Mouse (Mus musculus): ENCODE data around the gene Gm43951. TPM values are rescaled to one million over a fixed set of nuclear protein-coding genes. Genes with fewer than 3 reads are reported as not detected.

Gm43951 gene
- polyA plus RNA-seq, 1 experiment = 0.78 TPM

- no peak for TF ChIP-seq POLR2A (IDR thresholded peaks at IDR 0.05; ENCODE audit: control insufficient read depth, low read depth, low read length)
- no peak for TF ChIP-seq CTCF (IDR thresholded peaks at IDR 0.05; ENCODE audit: control insufficient read depth, insufficient read depth, insufficient replicate concordance, low read depth, low read length)
- Histone ChIP-seq H3K4me3 (ENCODE audit: control insufficient read depth, low read depth, low read length) (no peak overlapping the region), H3K27me3 (ENCODE audit: control insufficient read depth, insufficient read depth, low read length) (no peaks in the 10 kb centered on the region), H3K36me3 (ENCODE audit: control insufficient read depth, insufficient read depth, low read length) (peaks cover under 1% of the 10 kb centered on the region; the same call in 1 of the 2 replicates), H3K4me1 (ENCODE audit: control insufficient read depth, insufficient read depth, low read length) (peaks cover 13% of the 10 kb centered on the region), H3K27ac (ENCODE audit: control insufficient read depth, insufficient read depth, low read depth, low read length) (no peak overlapping the region)
Observed at GRCm38 (mm10) chr11:72203440-72203839, 3.2 kb downstream of the Gm43951 start.

- Histone ChIP-seq H3K4me1 (ENCODE audit: control insufficient read depth, insufficient read depth, low read length) (no peaks in the 10 kb centered on the region), H3K27ac (ENCODE audit: control insufficient read depth, insufficient read depth, low read depth, low read length) (no peak overlapping the region), H3K36me3 (ENCODE audit: control insufficient read depth, insufficient read depth, low read length) (peaks cover 3% of the 10 kb centered on the region), H3K27me3 (ENCODE audit: control insufficient read depth, insufficient read depth, low read length) (no peaks in the 10 kb centered on the region), H3K4me3 (ENCODE audit: control insufficient read depth, low read depth, low read length) (no peak overlapping the region)
- no peak for TF ChIP-seq CTCF (IDR thresholded peaks at IDR 0.05; ENCODE audit: control insufficient read depth, insufficient read depth, insufficient replicate concordance, low read depth, low read length)
- TF ChIP-seq POLR2A (IDR thresholded peaks at IDR 0.05; ENCODE audit: control insufficient read depth, low read depth, low read length) = no peak
Observed at GRCm38 (mm10) chr11:72196506-72196905, 10.1 kb downstream of the Gm43951 start.

DNA sequence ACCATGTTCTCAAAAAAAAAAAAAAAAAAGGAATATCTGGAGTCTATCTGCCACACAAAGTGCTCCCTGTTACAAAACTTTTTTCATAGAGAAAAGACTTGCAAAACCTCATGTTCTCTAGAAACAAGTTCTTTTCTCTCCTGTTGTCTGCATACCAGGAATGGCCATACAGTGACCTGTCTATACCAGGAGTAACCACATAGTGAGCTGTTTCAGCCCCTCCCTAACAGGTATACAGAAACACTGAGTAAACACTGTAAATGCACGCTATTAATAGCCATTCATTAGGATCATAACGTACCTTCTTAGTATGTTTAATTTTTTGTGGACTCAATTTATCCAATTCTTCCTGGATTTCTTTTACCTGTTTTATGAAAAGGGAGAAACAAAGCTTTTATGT is 12.4 kb downstream of the Gm43951 start:
- Histone ChIP-seq H3K4me1 (ENCODE audit: control insufficient read depth, insufficient read depth, low read length) (no peaks in the 10 kb centered on the region), H3K36me3 (ENCODE audit: control insufficient read depth, insufficient read depth, low read length) (peaks cover 3% of the 10 kb centered on the region), H3K27ac (ENCODE audit: control insufficient read depth, insufficient read depth, low read depth, low read length) (no peak overlapping the region), H3K4me3 (ENCODE audit: control insufficient read depth, low read depth, low read length) (no peak overlapping the region), H3K27me3 (ENCODE audit: control insufficient read depth, insufficient read depth, low read length) (no peaks in the 10 kb centered on the region)
- TF ChIP-seq CTCF (IDR thresholded peaks at IDR 0.05; ENCODE audit: control insufficient read depth, insufficient read depth, insufficient replicate concordance, low read depth, low read length) (no peak), POLR2A (IDR thresholded peaks at IDR 0.05; ENCODE audit: control insufficient read depth, low read depth, low read length) (no peak)

DNA sequence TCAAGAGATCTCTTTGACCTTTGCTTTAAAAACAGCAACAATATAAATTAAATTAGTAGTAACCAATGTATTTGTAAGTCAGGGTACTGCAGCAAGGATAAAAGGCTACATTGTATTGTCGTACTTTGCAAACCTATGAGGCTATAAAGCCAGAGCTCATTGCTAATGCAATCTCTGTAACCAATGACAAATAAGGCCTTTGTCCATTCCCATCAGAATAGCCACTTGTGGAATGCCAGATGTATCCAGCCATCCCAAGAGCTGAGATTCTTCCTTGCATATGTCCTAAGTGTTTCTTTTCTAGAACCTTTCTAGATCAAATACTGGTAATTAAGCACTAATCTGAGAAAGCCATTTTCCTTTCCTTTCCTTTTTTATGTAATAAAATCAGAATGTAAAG is 15.8 kb downstream of the Gm43951 start:
- Histone ChIP-seq H3K4me1 (ENCODE audit: control insufficient read depth, insufficient read depth, low read length) (no peaks in the 10 kb centered on the region), H3K27ac (ENCODE audit: control insufficient read depth, insufficient read depth, low read depth, low read length) (no peak overlapping the region), H3K27me3 (ENCODE audit: control insufficient read depth, insufficient read depth, low read length) (no peaks in the 10 kb centered on the region), H3K36me3 (ENCODE audit: control insufficient read depth, insufficient read depth, low read length) (peaks cover 2% of the 10 kb centered on the region), H3K4me3 (ENCODE audit: control insufficient read depth, low read depth, low read length) (no peak overlapping the region)
- TF ChIP-seq CTCF (IDR thresholded peaks at IDR 0.05; ENCODE audit: control insufficient read depth, insufficient read depth, insufficient replicate concordance, low read depth, low read length) (no peak), POLR2A (IDR thresholded peaks at IDR 0.05; ENCODE audit: control insufficient read depth, low read depth, low read length) (no peak)

- Histone ChIP-seq H3K36me3 (ENCODE audit: control insufficient read depth, insufficient read depth, low read length) (peaks cover 4% of the 10 kb centered on the region), H3K27ac (ENCODE audit: control insufficient read depth, insufficient read depth, low read depth, low read length) (no peak overlapping the region), H3K4me1 (ENCODE audit: control insufficient read depth, insufficient read depth, low read length) (no peaks in the 10 kb centered on the region), H3K27me3 (ENCODE audit: control insufficient read depth, insufficient read depth, low read length) (no peaks in the 10 kb centered on the region), H3K4me3 (ENCODE audit: control insufficient read depth, low read depth, low read length) (no peak overlapping the region)
- TF ChIP-seq POLR2A (IDR thresholded peaks at IDR 0.05; ENCODE audit: control insufficient read depth, low read depth, low read length) (no peak), CTCF (IDR thresholded peaks at IDR 0.05; ENCODE audit: control insufficient read depth, insufficient read depth, insufficient replicate concordance, low read depth, low read length) (no peak)
Observed at GRCm38 (mm10) chr11:72184252-72184651, 22.4 kb downstream of the Gm43951 start.

DNA sequence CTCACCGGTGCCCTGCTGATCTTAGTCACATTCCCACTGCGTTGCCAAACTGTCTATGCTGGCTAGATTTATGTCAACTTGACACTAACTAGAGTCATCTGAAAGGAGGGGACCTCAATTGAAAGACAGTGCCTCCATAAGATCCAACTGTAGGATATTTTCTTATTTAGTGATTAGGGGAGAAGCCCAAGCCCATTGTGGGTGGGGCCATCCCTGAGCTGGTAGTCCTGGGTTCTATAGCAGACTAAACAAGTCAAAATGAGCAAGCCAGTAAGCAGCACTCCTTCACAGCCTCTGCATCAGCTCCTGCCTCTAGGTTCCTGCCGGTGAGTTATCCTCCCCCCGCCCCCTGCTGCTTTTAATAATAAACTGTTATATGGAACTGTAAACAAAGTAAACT is 25.5 kb downstream of the Gm43951 start:
- Histone ChIP-seq H3K27me3 (ENCODE audit: control insufficient read depth, insufficient read depth, low read length) (no peaks in the 10 kb centered on the region), H3K4me3 (ENCODE audit: control insufficient read depth, low read depth, low read length) (no peak overlapping the region), H3K27ac (ENCODE audit: control insufficient read depth, insufficient read depth, low read depth, low read length) (no peak overlapping the region), H3K36me3 (ENCODE audit: control insufficient read depth, insufficient read depth, low read length) (peaks cover 3% of the 10 kb centered on the region), H3K4me1 (ENCODE audit: control insufficient read depth, insufficient read depth, low read length) (no peaks in the 10 kb centered on the region)
- TF ChIP-seq POLR2A (IDR thresholded peaks at IDR 0.05; ENCODE audit: control insufficient read depth, low read depth, low read length) (no peak), CTCF (IDR thresholded peaks at IDR 0.05; ENCODE audit: control insufficient read depth, insufficient read depth, insufficient replicate concordance, low read depth, low read length) (no peak)

DNA sequence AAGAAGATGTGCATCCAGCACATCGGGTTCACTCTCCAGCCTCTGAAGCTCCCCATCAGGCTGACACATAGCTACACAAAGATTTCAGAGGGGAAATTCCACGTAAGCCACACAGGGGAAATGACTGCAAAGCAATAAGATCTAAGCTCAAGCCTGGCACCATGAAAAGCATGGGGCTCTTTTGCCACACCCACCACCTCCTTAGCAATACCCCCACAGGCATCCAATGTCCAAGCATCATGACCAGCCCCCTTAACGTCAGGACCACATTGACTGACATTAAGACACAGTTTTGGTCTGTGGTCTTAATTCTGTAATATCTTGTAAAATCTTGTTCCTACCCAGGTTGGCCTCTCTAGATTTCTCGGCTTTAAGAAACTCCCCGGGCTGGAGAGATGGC is 26.1 kb downstream of the Gm43951 start:
- H3K27ac ChIP-seq (ENCODE audit: control insufficient read depth, insufficient read depth, low read depth, low read length) = no peak overlapping the region
- no peaks in the 10 kb centered on the region for H3K27me3 ChIP-seq (ENCODE audit: control insufficient read depth, insufficient read depth, low read length)
- TF ChIP-seq CTCF (IDR thresholded peaks at IDR 0.05; ENCODE audit: control insufficient read depth, insufficient read depth, insufficient replicate concordance, low read depth, low read length) = no peak
- no peak for TF ChIP-seq POLR2A (IDR thresholded peaks at IDR 0.05; ENCODE audit: control insufficient read depth, low read depth, low read length)
- H3K4me1 ChIP-seq (ENCODE audit: control insufficient read depth, insufficient read depth, low read length) = no peaks in the 10 kb centered on the region
- H3K4me3 ChIP-seq (ENCODE audit: control insufficient read depth, low read depth, low read length) = no peak overlapping the region
- peaks cover 5% of the 10 kb centered on the region for H3K36me3 ChIP-seq (ENCODE audit: control insufficient read depth, insufficient read depth, low read length)

GRCm38 (mm10) chr11:72176553-72176952 is 30.1 kb downstream of the Gm43951 start:
- Histone ChIP-seq H3K36me3 (ENCODE audit: control insufficient read depth, insufficient read depth, low read length) (peaks cover 5% of the 10 kb centered on the region), H3K27ac (ENCODE audit: control insufficient read depth, insufficient read depth, low read depth, low read length) (no peak overlapping the region), H3K4me1 (ENCODE audit: control insufficient read depth, insufficient read depth, low read length) (no peaks in the 10 kb centered on the region), H3K4me3 (ENCODE audit: control insufficient read depth, low read depth, low read length) (no peak overlapping the region), H3K27me3 (ENCODE audit: control insufficient read depth, insufficient read depth, low read length) (no peaks in the 10 kb centered on the region)
- TF ChIP-seq CTCF (IDR thresholded peaks at IDR 0.05; ENCODE audit: control insufficient read depth, insufficient read depth, insufficient replicate concordance, low read depth, low read length) (no peak), POLR2A (IDR thresholded peaks at IDR 0.05; ENCODE audit: control insufficient read depth, low read depth, low read length) (no peak)
